Mouse (Mus musculus) neural tube, embryonic 15.5 days (tissue): ENCODE results near the gene Gdpd2. TPM values are rescaled to one million over a fixed set of nuclear protein-coding genes. Genes with fewer than 3 reads are reported as not detected.

Experiments
- ATAC-seq: fragments of 200-750 bp; cut with Nextera tagmentation; 2 replicates; pipeline ENCODE4 v1.8.0; 2017; ENCODE audit warnings: mild to moderate bottlenecking, moderate TSS enrichment, moderate library complexity; ENCODE audit not compliant: low FRiP score
- H3K27ac ChIP-seq: fragments of 300-500 bp; sonication (generic); replicated peaks from 2 replicates; pipeline ENCODE4 v1.5.1; 2015; ENCODE audit warnings: mild to moderate bottlenecking, inconsistent platforms
- H3K27me3 ChIP-seq: fragments of 300-500 bp; sonication (generic); replicated peaks from 2 replicates; pipeline ENCODE4 v1.6.1; 2015; ENCODE audit warnings: inconsistent platforms
- H3K36me3 ChIP-seq: fragments of 300-500 bp; sonication (generic); 2 replicates; pipeline ENCODE4 v1.6.1; 2015; ENCODE audit warnings: inconsistent platforms
- H3K4me1 ChIP-seq: fragments of 300-500 bp; sonication (generic); 2 replicates; pipeline ENCODE4 v1.6.1; 2015; ENCODE audit warnings: inconsistent platforms
- H3K4me2 ChIP-seq: fragments of 300-500 bp; sonication (generic); 2 replicates; pipeline ENCODE4 v1.6.1; 2015; ENCODE audit warnings: inconsistent platforms, mild to moderate bottlenecking, moderate library complexity
- H3K4me3 ChIP-seq: fragments of 300-500 bp; sonication (generic); replicated peaks from 2 replicates; pipeline ENCODE4 v1.5.1; 2015; ENCODE audit warnings: mild to moderate bottlenecking, inconsistent platforms
- H3K9ac ChIP-seq: fragments of 300-500 bp; sonication (generic); replicated peaks from 2 replicates; pipeline ENCODE4 v1.6.1; 2015; ENCODE audit warnings: mild to moderate bottlenecking, inconsistent platforms
- H3K9me3 ChIP-seq: fragments of 300-500 bp; sonication (generic); replicated peaks from 2 replicates; pipeline ENCODE4 v1.6.1; 2016; ENCODE audit warnings: inconsistent platforms
- WGBS: fragments of 180-500 bp; shearing (Covaris S2); methylation state at CpG from one replicate; pipeline ENCODE4 v1.1.7; 2015; ENCODE audit warnings: mixed read lengths; 5-methylcytosine and 5-hydroxymethylcytosine counted together
- polyA plus RNA-seq: library from polyadenylated mRNA; unstranded; fragments of >200 nt; fragmentation: Nextera tagmentation; extraction: Ambion mirVana; gene quantifications from 2 replicates; pipeline ENCODE4 v1.2.1, GENCODE M21; 2015

Gene Gdpd2
- polyA plus RNA-seq, 1 experiment from 2014 or later, result 31.7 TPM

DNA sequence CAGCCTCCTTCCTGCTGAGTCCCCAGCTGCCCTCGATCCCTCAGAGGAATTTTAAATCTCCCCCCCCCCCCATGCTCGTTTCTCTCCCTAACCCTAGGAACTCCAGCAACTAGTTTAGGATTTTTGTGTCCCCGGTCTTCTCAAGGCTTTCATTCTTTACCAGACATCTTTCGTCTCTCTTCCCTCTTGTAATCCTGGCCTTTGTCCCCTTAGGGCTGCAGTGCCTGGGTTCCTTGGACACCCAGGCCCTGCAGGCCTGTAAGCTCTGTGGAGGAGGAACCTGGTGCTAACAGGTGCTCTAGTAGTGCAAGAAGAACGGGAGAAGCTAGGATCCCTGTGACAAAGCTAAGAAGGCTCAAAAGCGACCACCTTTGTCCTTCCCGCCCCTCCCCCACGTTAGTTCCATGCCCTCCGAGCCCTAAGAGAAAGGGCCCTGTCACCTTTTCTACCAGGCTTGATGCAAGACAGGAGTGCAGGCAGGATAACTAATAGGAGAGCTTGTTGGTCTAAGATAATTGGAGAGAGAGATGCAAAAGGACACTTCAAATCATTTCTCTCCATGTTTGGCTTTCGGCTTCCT is 48.1 kb downstream of the Gdpd2 start:
- Histone ChIP-seq H3K4me3 (peak overlapping the region; percentile 38), H3K27ac (no peak overlapping the region), H3K36me3 (no peaks in the 10 kb centered on the region), H3K9me3 (no peaks in the 10 kb centered on the region), H3K27me3 (no peaks in the 10 kb centered on the region), H3K4me2 (peak overlapping the region; percentile 50), H3K4me1 (peaks cover 16% of the 10 kb centered on the region; the same call in 1 of the 2 replicates), H3K9ac (peak overlapping the region; percentile 26; the same call in 1 of the 2 replicates)
- WGBS, result 18% methylated on average over 10 of the region's 10 CpGs
- no peak for ATAC-seq

DNA sequence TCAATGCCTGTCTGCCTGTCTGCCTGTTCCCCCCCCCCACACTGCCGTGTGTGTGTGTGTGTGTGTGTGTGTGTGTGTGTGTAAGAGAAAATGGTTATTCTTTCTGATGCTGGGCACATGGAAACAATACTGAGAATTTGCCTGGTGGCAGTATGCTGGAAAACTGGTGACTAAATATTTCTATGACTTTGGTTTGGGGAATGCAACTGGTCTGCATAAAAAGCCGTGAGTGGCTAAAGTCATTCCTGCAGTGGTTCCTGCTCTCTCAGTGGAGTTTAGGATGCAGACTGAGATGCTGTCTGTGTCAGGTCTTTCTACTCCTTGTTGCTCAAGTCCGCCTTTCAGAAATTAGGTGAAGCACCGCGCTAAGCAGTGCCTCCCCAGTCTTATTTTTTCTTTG is 48.7 kb downstream of the Gdpd2 start:
- H3K4me1 ChIP-seq, result peaks cover 16% of the 10 kb centered on the region; the same call in 1 of the 2 replicates
- H3K9ac ChIP-seq, result no peak overlapping the region
- WGBS, result 35% methylated on average over 5 of the region's 5 CpGs
- ATAC-seq, result no peak
- H3K36me3 ChIP-seq, result no peaks in the 10 kb centered on the region
- no peaks in the 10 kb centered on the region for H3K27me3 ChIP-seq
- no peak overlapping the region for H3K4me3 ChIP-seq
- no peak overlapping the region for H3K27ac ChIP-seq
- no peaks in the 10 kb centered on the region for H3K9me3 ChIP-seq
- H3K4me2 ChIP-seq, result peak overlapping the region; percentile 50

Other genes with a start within 250 kb of the Gdpd2 start
- 25.3 and 29.8 TPM in 2 replicates for gene Igbp1, start 235.6 kb upstream of the Gdpd2 start, polyA plus RNA-seq
- not detected in 2 replicates for gene Dgat2l6, start 205.0 kb upstream of the Gdpd2 start, polyA plus RNA-seq
- not detected in 2 replicates for gene Awat1, start 157.6 kb upstream of the Gdpd2 start, polyA plus RNA-seq
- not detected in 2 replicates for gene P2ry4, start 135.0 kb upstream of the Gdpd2 start, polyA plus RNA-seq
- not detected in 2 replicates for gene Arr3, start 124.4 kb upstream of the Gdpd2 start, polyA plus RNA-seq
- gene Kif4, start 104.1 kb upstream of the Gdpd2 start, polyA plus RNA-seq, result 3.6 and 7.3 TPM in 2 replicates
- 89.3 and 91.5 TPM in 2 replicates for gene Pdzd11, start 103.3 kb upstream of the Gdpd2 start, polyA plus RNA-seq
- 5.5 and 5.6 TPM in 2 replicates for gene Dlg3, start 37.8 kb downstream of the Gdpd2 start, polyA plus RNA-seq